Mouse (Mus musculus) midbrain, embryonic 15.5 days (tissue): ENCODE measurements around the gene Ifitm6. TPM values are rescaled to one million over a fixed set of nuclear protein-coding genes. Genes with fewer than 3 reads are reported as not detected.
A peak's percentile ranks its signal among the peaks of the same experiment; 100 is the strongest.
"Not testable (repeated sequence)": the region's sequence is repeated elsewhere in the genome, so short reads cannot be mapped to it uniquely, and the experiment has no call there.

Experiments
- ATAC-seq: fragments of 200-750 bp; cut with Nextera tagmentation; replicated peaks from 2 replicates; pipeline ENCODE4 v1.8.0; 2017; ENCODE audit warnings: moderate TSS enrichment
- H3K27ac ChIP-seq: fragments of 300-500 bp; sonication (generic); 2 replicates; pipeline ENCODE4 v1.5.1; 2015; ENCODE audit warnings: mild to moderate bottlenecking, inconsistent platforms
- H3K27me3 ChIP-seq: fragments of 300-500 bp; sonication (generic); replicated peaks from 2 replicates; pipeline ENCODE4 v1.6.1; 2015; ENCODE audit warnings: inconsistent platforms
- H3K36me3 ChIP-seq: fragments of 300-500 bp; sonication (generic); replicated peaks from 2 replicates; pipeline ENCODE4 v1.6.1; 2015; ENCODE audit warnings: inconsistent platforms
- H3K4me1 ChIP-seq: fragments of 300-500 bp; sonication (generic); 2 replicates; pipeline ENCODE4 v1.6.1; 2015; ENCODE audit warnings: inconsistent platforms
- H3K4me2 ChIP-seq: fragments of 300-500 bp; sonication (generic); 2 replicates; pipeline ENCODE4 v1.6.1; 2015; ENCODE audit warnings: inconsistent platforms, mild to moderate bottlenecking, moderate library complexity
- H3K4me3 ChIP-seq: fragments of 300-500 bp; sonication (generic); 2 replicates; pipeline ENCODE4 v1.5.1; 2015; ENCODE audit warnings: mild to moderate bottlenecking, inconsistent platforms
- H3K9ac ChIP-seq: fragments of 300-500 bp; sonication (generic); 2 replicates; pipeline ENCODE4 v1.6.1; 2015; ENCODE audit warnings: mild to moderate bottlenecking, inconsistent platforms
- H3K9me3 ChIP-seq: fragments of 300-500 bp; sonication (generic); 2 replicates; pipeline ENCODE4 v1.6.1; 2016; ENCODE audit warnings: inconsistent platforms
- WGBS: fragments of 180-500 bp; shearing (Covaris S2); methylation state at CpG from one replicate; pipeline ENCODE4 v1.1.7; 2015; ENCODE audit warnings: mixed read lengths; 5-methylcytosine and 5-hydroxymethylcytosine counted together
- polyA plus RNA-seq: library from polyadenylated mRNA; unstranded; fragments of >200 nt; fragmentation: Nextera tagmentation; extraction: Ambion mirVana; gene quantifications from 2 replicates; pipeline ENCODE4 v1.2.1, GENCODE M21; 2015

Ifitm6 gene
- polyA plus RNA-seq, 1 experiment from 2014 or later, result 0.99 TPM

DNA sequence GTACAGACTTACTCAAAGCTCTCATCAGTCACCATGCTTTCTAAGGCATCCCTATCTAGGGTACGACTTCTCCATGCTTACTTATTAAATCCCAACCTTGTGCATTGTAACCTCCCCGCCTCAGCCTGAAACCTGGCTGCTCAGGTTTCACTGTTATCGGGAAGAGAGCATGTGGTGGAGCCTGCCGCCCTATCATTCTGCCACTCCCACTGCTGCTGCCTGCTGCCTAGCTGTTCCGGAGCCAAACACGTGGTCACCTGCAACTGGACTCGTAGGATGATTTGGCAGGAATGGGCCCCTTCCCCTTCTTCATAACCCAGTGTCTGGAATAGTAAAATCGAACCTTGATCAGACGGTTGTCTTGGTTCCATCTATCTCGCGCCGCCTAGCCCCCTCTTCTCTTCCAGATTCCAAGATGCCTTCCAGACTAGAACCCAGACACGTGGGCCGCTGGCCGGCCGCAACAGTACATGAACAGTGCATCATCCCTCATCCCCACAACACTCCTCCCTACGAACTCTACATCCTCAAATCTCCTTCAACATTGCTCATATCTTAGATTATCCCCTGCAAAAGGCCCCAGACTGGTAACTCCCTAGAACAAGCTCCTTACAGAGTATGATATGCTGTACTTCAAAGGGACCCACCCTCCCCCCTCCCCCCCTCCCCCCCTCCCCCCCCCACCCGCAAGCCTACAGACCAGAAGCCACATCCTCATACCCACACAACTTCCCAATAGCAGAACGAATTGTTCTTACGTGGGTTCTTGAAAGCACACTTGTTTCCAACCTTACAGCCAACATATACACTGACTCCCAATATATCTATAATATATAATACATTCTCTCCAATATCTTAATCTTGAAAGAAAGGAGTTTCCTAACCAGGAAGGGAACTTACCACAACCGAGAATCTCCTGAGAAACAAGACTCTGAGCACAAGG, 20.6 kb upstream of the Ifitm6 start:
- no peak overlapping the region for H3K9ac ChIP-seq
- no peaks in the 10 kb centered on the region for H3K4me1 ChIP-seq
- H3K27me3 ChIP-seq, result no peaks in the 10 kb centered on the region
- no peak overlapping the region for H3K4me2 ChIP-seq
- H3K36me3 ChIP-seq, result no peaks in the 10 kb centered on the region
- H3K27ac ChIP-seq, result no peak overlapping the region
- ATAC-seq, result no peak
- no peaks in the 10 kb centered on the region for H3K9me3 ChIP-seq
- 88% methylated on average over 20 of the region's 21 CpGs for WGBS
- no peak overlapping the region for H3K4me3 ChIP-seq

GRCm38 (mm10) chr7:141036624-141037023, 18.9 kb upstream of the Ifitm6 start:
- ATAC-seq, H3K4me2 ChIP-seq, H3K9ac ChIP-seq, H3K9me3 ChIP-seq, H3K27ac ChIP-seq, H3K4me1 ChIP-seq, H3K36me3 ChIP-seq, H3K27me3 ChIP-seq, H3K4me3 ChIP-seq: not testable (repeated sequence)
- 85% methylated on average over 1 of the region's 2 CpGs for WGBS

DNA sequence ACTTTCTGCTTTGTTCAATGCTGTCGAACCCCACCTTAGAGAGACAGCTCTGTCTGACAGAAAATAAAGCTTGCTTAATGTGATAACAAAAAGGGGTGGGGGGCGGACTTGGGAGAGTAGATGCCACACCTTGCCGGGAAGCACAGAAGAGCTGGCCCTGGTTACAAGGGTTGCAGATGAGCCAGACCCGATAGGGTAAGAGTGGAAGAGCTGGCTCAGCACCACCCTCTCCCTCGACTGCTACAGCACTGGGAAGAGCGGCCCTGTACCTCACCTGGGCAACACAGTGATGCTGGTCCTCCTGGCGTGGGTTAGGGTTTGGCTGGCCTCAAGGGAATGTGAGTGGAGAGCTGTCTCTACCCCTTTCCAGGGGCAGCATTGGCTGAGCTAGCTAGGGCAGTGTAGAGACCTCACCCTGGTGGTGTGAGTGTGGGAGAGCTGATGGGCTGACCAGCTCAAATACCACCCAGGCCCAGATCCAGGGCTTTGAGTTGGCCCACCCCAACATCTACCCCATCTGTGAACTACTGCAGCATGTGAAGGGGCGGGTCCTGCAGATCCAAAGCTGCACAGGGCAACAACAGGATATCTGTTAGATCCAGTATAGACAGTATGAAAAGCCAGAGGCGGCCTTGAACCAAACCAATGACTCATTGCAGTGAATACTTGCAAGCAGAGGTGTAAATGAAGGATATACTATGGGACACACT, 14.9 kb upstream of the Ifitm6 start:
- no peak for ATAC-seq
- no peak overlapping the region for H3K9ac ChIP-seq
- 83% methylated on average over 9 of the region's 9 CpGs for WGBS

DNA sequence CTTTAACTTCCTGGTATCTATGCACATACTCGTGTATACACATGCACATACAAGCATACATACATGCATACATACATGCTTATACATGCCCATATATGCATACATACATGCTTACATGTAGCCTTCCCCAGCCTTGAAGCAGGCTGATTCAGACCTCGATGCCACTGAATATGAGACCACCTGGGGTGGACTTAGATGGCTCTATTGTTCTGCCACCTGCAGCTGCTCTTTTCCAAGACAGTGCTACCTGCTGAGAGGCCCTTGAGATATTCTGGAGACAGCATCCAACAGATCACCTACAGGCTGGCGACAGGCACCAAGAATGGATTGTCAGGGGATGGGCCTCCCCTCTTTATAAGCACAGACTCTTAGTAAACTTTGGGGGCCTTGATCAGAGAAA, 12.7 kb upstream of the Ifitm6 start:
- WGBS, result 47% methylated on average over 3 of the region's 3 CpGs
- no peaks in the 10 kb centered on the region for H3K36me3 ChIP-seq
- ATAC-seq, result no peak

More for the DNA sequence above, 14.9 kb upstream of the Ifitm6 start:
- no peak overlapping the region for H3K27ac ChIP-seq
- no peaks in the 10 kb centered on the region for H3K4me1 ChIP-seq
- H3K27me3 ChIP-seq, result no peaks in the 10 kb centered on the region
- no peak overlapping the region for H3K4me2 ChIP-seq
- no peak overlapping the region for H3K4me3 ChIP-seq
- H3K9me3 ChIP-seq, result no peaks in the 10 kb centered on the region
- H3K36me3 ChIP-seq, result no peaks in the 10 kb centered on the region

DNA sequence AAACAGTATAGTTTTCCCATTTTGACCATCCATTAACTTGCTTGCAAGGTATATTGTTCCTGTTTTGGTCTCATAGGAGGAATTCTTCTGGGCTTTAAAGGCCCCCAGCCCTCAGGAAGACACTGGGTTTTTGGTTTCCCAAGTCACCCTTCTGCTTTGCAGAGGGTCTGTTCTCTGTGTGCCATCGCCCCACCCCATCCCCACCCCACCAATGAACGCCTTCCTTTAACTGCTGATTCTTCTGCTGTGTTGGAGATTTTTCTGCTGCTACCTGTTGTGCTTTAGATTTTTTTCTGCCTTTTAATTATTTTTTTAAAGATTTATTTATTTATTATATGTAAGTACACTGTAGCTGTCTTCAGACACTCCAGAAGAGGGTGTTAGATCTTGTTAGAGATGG, 11.1 kb upstream of the Ifitm6 start, which contains the start of gene Gm17387:
Gene Gm17387 (plus strand): TSS at position 301 of the 400 bp plus-strand sequence.
- Histone ChIP-seq H3K27me3 (no peaks in the 10 kb centered on the region), H3K4me2 (no peak within 1 kb of the TSS), H3K9me3 (no peaks in the 10 kb centered on the region), H3K9ac (no peak within 1 kb of the TSS), H3K4me1 (peaks cover 10% of the 10 kb centered on the region; the same call in 1 of the 2 replicates), H3K4me3 (no peak within 1 kb of the TSS), H3K27ac (no peak within 1 kb of the TSS), H3K36me3 (no peaks in the 10 kb centered on the region)
- ATAC-seq, result no peak
- 98% methylated on average over 2 of the region's 2 CpGs for WGBS

More for the DNA sequence above, 12.7 kb upstream of the Ifitm6 start:
- Histone ChIP-seq H3K27ac (no peak overlapping the region), H3K4me1 (peaks cover 5% of the 10 kb centered on the region; the same call in 1 of the 2 replicates), H3K27me3 (no peaks in the 10 kb centered on the region), H3K4me2 (no peak overlapping the region), H3K9me3 (no peaks in the 10 kb centered on the region), H3K4me3 (no peak overlapping the region), H3K9ac (no peak overlapping the region)

DNA sequence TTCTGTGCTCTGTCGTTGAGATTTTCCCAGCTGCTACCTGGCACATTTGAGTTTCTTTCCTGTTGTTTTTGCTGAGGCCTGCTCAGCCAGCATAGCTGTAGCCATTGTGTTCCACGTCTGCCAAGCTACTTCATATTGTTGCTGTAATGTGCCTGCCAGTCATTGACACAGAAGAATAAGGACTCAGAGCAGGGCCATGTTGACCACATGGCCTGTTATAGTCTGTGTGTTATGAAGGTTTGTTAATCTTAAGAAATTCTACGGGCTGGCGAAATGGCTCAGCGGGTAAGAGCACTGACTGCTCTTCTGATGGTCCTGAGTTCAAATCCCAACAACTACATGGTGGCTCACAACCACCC, 9.0 kb upstream of the Ifitm6 start:
- H3K4me1 ChIP-seq, result peaks cover 10% of the 10 kb centered on the region; the same call in 1 of the 2 replicates

GRCm38 (mm10) chr7:141026097-141026739, 8.5 kb upstream of the Ifitm6 start:
- peak overlapping the region; percentile 70 for H3K27ac ChIP-seq
- H3K4me3 ChIP-seq, result no peak overlapping the region
- H3K27me3 ChIP-seq, result no peaks in the 10 kb centered on the region
- no peak overlapping the region for H3K9ac ChIP-seq
- no peak overlapping the region for H3K4me2 ChIP-seq
- 21% methylated on average over 6 of the region's 6 CpGs for WGBS
- H3K4me1 ChIP-seq, result peaks cover 10% of the 10 kb centered on the region; the same call in 1 of the 2 replicates
- no peaks in the 10 kb centered on the region for H3K9me3 ChIP-seq
- no peak for ATAC-seq
- no peaks in the 10 kb centered on the region for H3K36me3 ChIP-seq

More for the DNA sequence above, 9.0 kb upstream of the Ifitm6 start:
- peak overlapping the region; percentile 36 for H3K27ac ChIP-seq
- no peaks in the 10 kb centered on the region for H3K36me3 ChIP-seq
- ATAC-seq, result no peak
- H3K4me3 ChIP-seq, result no peak overlapping the region
- 47% methylated on average over 5 of the region's 5 CpGs for WGBS
- H3K9ac ChIP-seq, result no peak overlapping the region
- no peak overlapping the region for H3K4me2 ChIP-seq
- H3K27me3 ChIP-seq, result no peaks in the 10 kb centered on the region
- no peaks in the 10 kb centered on the region for H3K9me3 ChIP-seq

GRCm38 (mm10) chr7:141024865-141025838, 7.4 kb upstream of the Ifitm6 start:
- WGBS, result 15% methylated on average over 6 of the region's 6 CpGs
- H3K9ac ChIP-seq, result no peak overlapping the region
- ATAC-seq, result peak; percentile 85
- no peaks in the 10 kb centered on the region for H3K9me3 ChIP-seq
- no peaks in the 10 kb centered on the region for H3K36me3 ChIP-seq
- H3K27ac ChIP-seq, result peak overlapping the region; percentile 70
- H3K4me3 ChIP-seq, result no peak overlapping the region
- peaks cover 10% of the 10 kb centered on the region; the same call in 1 of the 2 replicates for H3K4me1 ChIP-seq
- H3K27me3 ChIP-seq, result no peaks in the 10 kb centered on the region
- H3K4me2 ChIP-seq, result no peak overlapping the region; the same call in 1 of the 2 replicates

DNA sequence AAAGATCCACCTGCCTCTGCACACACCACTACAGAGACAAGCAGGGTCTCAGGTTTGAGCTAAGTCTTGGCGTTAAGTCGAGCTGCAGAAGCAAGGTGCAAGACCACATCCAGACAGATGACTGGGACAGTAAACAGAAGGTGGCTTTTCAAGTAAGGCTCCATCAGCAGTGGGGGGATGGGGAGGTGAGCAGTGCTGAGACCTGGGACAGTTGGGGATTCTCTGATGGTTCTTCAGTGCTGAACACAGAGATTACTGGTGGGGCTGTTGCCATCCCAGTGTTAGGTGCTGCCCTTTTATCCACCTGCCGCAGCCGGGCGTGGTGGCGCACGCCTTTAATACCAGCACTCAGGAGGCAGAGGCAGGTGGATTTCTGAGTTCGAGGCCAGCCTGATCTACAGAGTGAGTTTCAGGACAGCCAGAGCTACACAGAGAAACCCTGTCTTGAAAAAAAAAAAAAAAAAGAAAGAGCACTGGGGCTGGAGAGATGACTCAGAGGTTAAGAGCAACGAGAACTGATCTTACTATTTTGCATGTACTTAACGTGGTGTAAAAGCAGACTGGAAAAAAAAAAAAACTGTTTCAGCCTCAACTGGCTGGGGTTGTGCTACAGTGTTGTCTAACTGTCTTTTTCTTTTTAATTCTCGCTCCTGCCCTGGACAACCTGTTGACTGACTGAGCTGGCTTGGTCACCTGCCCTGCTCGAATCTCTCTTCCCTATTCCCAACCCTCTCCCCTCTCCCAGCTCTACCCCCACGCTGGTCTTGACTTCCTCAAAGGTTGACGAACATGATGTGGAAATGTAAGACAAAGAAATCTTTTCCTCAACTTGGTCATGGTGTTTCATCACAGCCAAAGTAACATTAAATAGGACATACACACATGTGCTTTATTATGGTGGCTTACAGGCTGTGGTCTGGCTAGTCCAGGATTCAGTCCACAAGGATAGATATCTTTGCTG, 4.0 kb upstream of the Ifitm6 start:
- 90% methylated on average over 14 of the region's 14 CpGs for WGBS

GRCm38 (mm10) chr7:141019028-141019427, 1.3 kb upstream of the Ifitm6 start:
- H3K4me2 ChIP-seq, result no peak overlapping the region
- 93% methylated on average over 5 of the region's 5 CpGs for WGBS

More for the DNA sequence above, 4.0 kb upstream of the Ifitm6 start:
- Histone ChIP-seq H3K4me2 (no peak overlapping the region), H3K4me3 (no peak overlapping the region), H3K4me1 (peaks cover 10% of the 10 kb centered on the region; the same call in 1 of the 2 replicates), H3K9me3 (no peaks in the 10 kb centered on the region), H3K27ac (no peak overlapping the region), H3K27me3 (no peaks in the 10 kb centered on the region), H3K36me3 (no peaks in the 10 kb centered on the region), H3K9ac (no peak overlapping the region)
- ATAC-seq, result no peak

More at GRCm38 (mm10) chr7:141019028-141019427, 1.3 kb upstream of the Ifitm6 start:
- no peaks in the 10 kb centered on the region for H3K9me3 ChIP-seq
- ATAC-seq, result no peak
- no peak overlapping the region for H3K9ac ChIP-seq
- H3K4me3 ChIP-seq, result no peak overlapping the region
- H3K27me3 ChIP-seq, result no peaks in the 10 kb centered on the region
- no peak overlapping the region for H3K27ac ChIP-seq
- H3K4me1 ChIP-seq, result no peaks in the 10 kb centered on the region
- H3K36me3 ChIP-seq, result no peaks in the 10 kb centered on the region
